Mouse (Mus musculus): ENCODE measurements at regions not wholly inside any gene's neighbourhood (a gene's known extent, or its start where the extent isn't known, plus 50 kb on each side); places are given as distances from the start of the nearest gene placed in this dataset.

DNA sequence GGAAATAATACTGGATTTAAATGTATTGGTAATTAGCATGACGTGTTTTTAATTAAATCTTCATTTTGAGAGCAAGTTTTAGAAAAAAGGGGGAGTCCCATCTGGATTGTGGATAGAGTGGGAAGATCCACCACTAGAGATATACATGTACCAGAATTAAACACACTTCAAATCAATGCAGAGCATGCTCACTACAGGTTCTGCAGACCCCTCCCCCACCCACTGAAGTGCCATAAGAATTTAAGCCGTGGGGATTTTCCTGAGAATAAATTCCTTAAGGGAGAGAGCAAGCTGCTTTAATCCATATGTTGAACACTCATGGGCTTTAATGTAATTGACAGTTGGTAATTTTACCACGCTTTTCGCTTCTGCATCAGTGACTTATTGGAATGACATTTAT is 401.4 kb downstream of the Dcdc2c start:
- no peaks in the 10 kb centered on the region for H3K27me3 ChIP-seq (ENCODE audit: control insufficient read depth, insufficient read depth, low read length)
- no peak overlapping the region for H3K4me2 ChIP-seq (replicated peaks; ENCODE audit: low read depth, low read length, severe bottlenecking)
- H3K9me3 ChIP-seq (ENCODE audit: control insufficient read depth, low read length) = no peaks in the 10 kb centered on the region
- no peak for TF ChIP-seq POLR2A (IDR thresholded peaks at IDR 0.05; ENCODE audit: borderline replicate concordance, extremely low read depth, insufficient read depth, insufficient read length)
- no peak overlapping the region for H3K4me3 ChIP-seq (replicated peaks; ENCODE audit: low read length)
- 51% methylated on average over 4 of the region's 4 CpGs for WGBS
- peaks cover 9% of the 10 kb centered on the region for H3K4me1 ChIP-seq (ENCODE audit: control insufficient read depth, insufficient read depth, low read length)
- no peak overlapping the region for H3K27ac ChIP-seq (replicated peaks; ENCODE audit: low read depth, low read length)
- ATAC-seq (ENCODE audit: low FRiP score, low read depth) (no peak), DNase-seq (ENCODE audit: low spot score) (no peak)
- no peak overlapping the region for H3K9ac ChIP-seq (ENCODE audit: low read depth, low read length, severe bottlenecking)
- H3K36me3 ChIP-seq (ENCODE audit: control insufficient read depth, insufficient read depth, low read length) = no peaks in the 10 kb centered on the region

DNA sequence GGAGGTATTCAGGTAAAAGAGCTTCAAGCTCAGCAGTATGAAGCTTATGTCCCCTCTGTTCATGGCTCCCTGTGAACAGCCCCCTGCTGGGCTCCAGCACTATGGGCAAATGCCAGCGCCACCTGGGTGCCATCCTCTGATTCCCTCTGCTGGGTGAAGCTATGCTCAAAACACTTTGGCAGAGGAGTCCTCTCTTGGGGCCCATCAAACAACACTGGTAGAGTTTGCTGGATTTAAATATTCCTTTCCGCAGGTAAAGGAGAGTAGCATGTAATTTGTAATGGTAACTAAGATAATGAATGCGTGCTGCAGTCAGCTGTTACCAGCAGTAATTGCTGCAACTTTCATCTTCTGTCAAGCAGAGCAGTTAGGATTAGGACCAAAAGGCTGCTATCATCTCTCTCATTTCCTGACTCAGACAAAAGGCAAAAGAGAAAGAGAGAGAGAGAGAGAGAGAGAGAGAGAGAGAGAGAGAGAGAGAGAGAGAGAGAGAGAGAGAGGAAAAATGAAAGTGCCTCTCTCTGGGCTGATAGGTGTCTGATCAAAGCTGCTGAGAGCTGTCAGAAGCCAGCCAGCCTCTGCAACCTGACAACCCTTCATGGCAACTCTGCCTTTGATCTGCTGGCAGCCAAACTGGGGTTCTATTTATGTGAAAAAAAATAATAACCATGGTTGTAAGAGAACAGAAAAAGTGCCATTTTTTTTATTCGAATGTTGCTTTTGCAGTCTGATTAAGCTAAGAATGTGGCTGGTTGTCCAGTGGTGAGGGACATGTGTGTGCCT is 416.2 kb downstream of the Dcdc2c start:
- TF ChIP-seq POLR2A (IDR thresholded peaks at IDR 0.05; ENCODE audit: borderline replicate concordance, extremely low read depth, insufficient read depth, insufficient read length) = no peak
- Histone ChIP-seq H3K9me3 (ENCODE audit: control insufficient read depth, low read length) (no peaks in the 10 kb centered on the region), H3K36me3 (ENCODE audit: control insufficient read depth, insufficient read depth, low read length) (no peaks in the 10 kb centered on the region), H3K4me3 (replicated peaks; ENCODE audit: low read length) (no peak overlapping the region), H3K4me2 (replicated peaks; ENCODE audit: low read depth, low read length, severe bottlenecking) (no peak overlapping the region), H3K4me1 (ENCODE audit: control insufficient read depth, insufficient read depth, low read length) (no peaks in the 10 kb centered on the region), H3K27ac (replicated peaks; ENCODE audit: low read depth, low read length) (no peak overlapping the region), H3K27me3 (ENCODE audit: control insufficient read depth, insufficient read depth, low read length) (no peaks in the 10 kb centered on the region), H3K9ac (ENCODE audit: low read depth, low read length, severe bottlenecking) (no peak overlapping the region)
- 55% methylated on average over 4 of the region's 4 CpGs for WGBS
- ATAC-seq (ENCODE audit: low FRiP score, low read depth) (no peak), DNase-seq (ENCODE audit: low spot score) (no peak)

DNA sequence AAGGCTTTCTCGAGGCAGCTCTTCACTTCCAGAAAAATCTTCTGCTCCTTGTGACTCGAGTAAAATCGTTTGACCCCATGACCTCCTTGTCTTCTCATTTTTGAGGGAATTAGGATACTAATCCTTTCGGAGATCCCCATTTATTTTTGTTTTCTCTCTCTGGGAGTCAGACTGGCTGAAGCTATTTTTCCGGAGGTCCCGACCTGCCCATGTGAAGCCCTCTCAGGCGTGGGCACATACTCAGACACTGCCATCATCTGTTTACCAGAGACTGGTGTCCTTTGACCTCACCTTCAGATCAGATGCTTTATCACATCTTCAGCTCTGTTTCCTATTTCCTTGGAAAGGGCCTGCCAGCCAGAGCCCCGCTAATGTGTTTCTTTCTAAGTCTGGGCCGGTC is 429.4 kb downstream of the Dcdc2c start:
- no peak overlapping the region for H3K4me2 ChIP-seq (replicated peaks; ENCODE audit: low read depth, low read length, severe bottlenecking)
- ATAC-seq (ENCODE audit: low FRiP score, low read depth) = no peak
- no peak overlapping the region for H3K27ac ChIP-seq (replicated peaks; ENCODE audit: low read depth, low read length)
- no peaks in the 10 kb centered on the region for H3K36me3 ChIP-seq (ENCODE audit: control insufficient read depth, insufficient read depth, low read length)
- no peaks in the 10 kb centered on the region for H3K9me3 ChIP-seq (ENCODE audit: control insufficient read depth, low read length)
- no peak overlapping the region for H3K4me3 ChIP-seq (replicated peaks; ENCODE audit: low read length)
- no peak overlapping the region for H3K9ac ChIP-seq (ENCODE audit: low read depth, low read length, severe bottlenecking)
- 44% methylated on average over 9 of the region's 9 CpGs for WGBS
- no peak for DNase-seq (ENCODE audit: low spot score)
- no peak for TF ChIP-seq POLR2A (IDR thresholded peaks at IDR 0.05; ENCODE audit: borderline replicate concordance, extremely low read depth, insufficient read depth, insufficient read length)
- no peaks in the 10 kb centered on the region for H3K4me1 ChIP-seq (ENCODE audit: control insufficient read depth, insufficient read depth, low read length)
- no peaks in the 10 kb centered on the region for H3K27me3 ChIP-seq (ENCODE audit: control insufficient read depth, insufficient read depth, low read length)

DNA sequence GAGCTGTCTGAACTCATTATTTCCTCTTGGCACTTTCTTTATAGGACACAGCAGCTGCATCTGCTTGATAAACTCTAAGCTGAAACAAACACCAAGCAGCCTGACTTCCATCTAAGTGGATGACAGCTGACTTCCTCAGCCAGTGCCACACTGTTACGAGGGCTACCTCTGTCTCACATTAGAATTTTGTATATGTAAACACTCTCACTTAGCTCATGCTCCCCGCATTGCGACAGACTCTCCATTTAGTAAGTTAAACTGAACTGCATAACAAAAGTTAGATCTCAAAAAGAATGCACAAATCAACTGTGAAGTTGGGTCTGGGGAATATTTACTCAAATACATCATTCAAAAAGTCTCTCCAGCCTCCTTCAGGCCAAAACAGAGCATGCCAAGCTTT is 432.1 kb downstream of the Dcdc2c start:
- Histone ChIP-seq H3K4me1 (ENCODE audit: control insufficient read depth, insufficient read depth, low read length) (no peaks in the 10 kb centered on the region), H3K4me3 (replicated peaks; ENCODE audit: low read length) (no peak overlapping the region), H3K4me2 (replicated peaks; ENCODE audit: low read depth, low read length, severe bottlenecking) (no peak overlapping the region), H3K9me3 (ENCODE audit: control insufficient read depth, low read length) (no peaks in the 10 kb centered on the region), H3K27ac (replicated peaks; ENCODE audit: low read depth, low read length) (no peak overlapping the region), H3K9ac (ENCODE audit: low read depth, low read length, severe bottlenecking) (no peak overlapping the region), H3K27me3 (ENCODE audit: control insufficient read depth, insufficient read depth, low read length) (no peaks in the 10 kb centered on the region), H3K36me3 (ENCODE audit: control insufficient read depth, insufficient read depth, low read length) (no peaks in the 10 kb centered on the region)
- TF ChIP-seq POLR2A (IDR thresholded peaks at IDR 0.05; ENCODE audit: borderline replicate concordance, extremely low read depth, insufficient read depth, insufficient read length) = no peak
- whole genome bisulfite sequencing = 72% methylated on average over 3 of the region's 3 CpGs
- DNase-seq (ENCODE audit: low spot score) (peak; percentile 13), ATAC-seq (ENCODE audit: low FRiP score, low read depth) (no peak)

DNA sequence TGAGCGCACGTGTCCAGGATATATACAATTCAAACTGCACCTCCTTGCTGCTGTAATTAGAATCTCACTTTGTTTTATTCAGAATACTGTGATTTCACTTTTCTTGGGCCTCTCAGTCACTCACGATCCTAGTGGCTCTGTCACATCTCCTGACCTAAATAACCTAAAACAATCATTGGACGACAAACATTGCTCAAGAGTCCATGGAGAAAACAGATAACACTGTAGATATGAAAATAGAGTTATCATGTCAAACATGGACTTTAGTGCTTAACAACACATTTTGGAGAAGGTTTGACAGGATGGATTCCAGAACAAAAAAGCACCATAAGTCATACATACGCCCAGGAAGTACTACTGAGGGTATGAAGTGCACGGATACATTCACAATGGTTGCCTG is 461.5 kb downstream of the Dcdc2c start:
- no peak overlapping the region for H3K4me2 ChIP-seq (replicated peaks; ENCODE audit: low read depth, low read length, severe bottlenecking)
- no peak for TF ChIP-seq POLR2A (IDR thresholded peaks at IDR 0.05; ENCODE audit: borderline replicate concordance, extremely low read depth, insufficient read depth, insufficient read length)
- no peaks in the 10 kb centered on the region for H3K36me3 ChIP-seq (ENCODE audit: control insufficient read depth, insufficient read depth, low read length)
- no peak overlapping the region for H3K27ac ChIP-seq (replicated peaks; ENCODE audit: low read depth, low read length)
- H3K4me3 ChIP-seq (replicated peaks; ENCODE audit: low read length) = no peak overlapping the region
- no peak overlapping the region for H3K9ac ChIP-seq (ENCODE audit: low read depth, low read length, severe bottlenecking)
- ATAC-seq (ENCODE audit: low FRiP score, low read depth) = no peak
- H3K4me1 ChIP-seq (ENCODE audit: control insufficient read depth, insufficient read depth, low read length) = no peaks in the 10 kb centered on the region
- no peaks in the 10 kb centered on the region for H3K9me3 ChIP-seq (ENCODE audit: control insufficient read depth, low read length)
- no peak for DNase-seq (ENCODE audit: low spot score)
- H3K27me3 ChIP-seq (ENCODE audit: control insufficient read depth, insufficient read depth, low read length) = no peaks in the 10 kb centered on the region
- WGBS = 90% methylated on average over 6 of the region's 6 CpGs

All from limb, embryonic 14.5 days (tissue).